Mouse (Mus musculus): Measurements from ENCODE around the gene Laptm4a. TPM values are rescaled to one million over a fixed set of nuclear protein-coding genes. Genes with fewer than 3 reads are reported as not detected.

Gene Laptm4a
- polyA plus RNA-seq, 1 experiment from 2014 or later: 197 TPM

DNA sequence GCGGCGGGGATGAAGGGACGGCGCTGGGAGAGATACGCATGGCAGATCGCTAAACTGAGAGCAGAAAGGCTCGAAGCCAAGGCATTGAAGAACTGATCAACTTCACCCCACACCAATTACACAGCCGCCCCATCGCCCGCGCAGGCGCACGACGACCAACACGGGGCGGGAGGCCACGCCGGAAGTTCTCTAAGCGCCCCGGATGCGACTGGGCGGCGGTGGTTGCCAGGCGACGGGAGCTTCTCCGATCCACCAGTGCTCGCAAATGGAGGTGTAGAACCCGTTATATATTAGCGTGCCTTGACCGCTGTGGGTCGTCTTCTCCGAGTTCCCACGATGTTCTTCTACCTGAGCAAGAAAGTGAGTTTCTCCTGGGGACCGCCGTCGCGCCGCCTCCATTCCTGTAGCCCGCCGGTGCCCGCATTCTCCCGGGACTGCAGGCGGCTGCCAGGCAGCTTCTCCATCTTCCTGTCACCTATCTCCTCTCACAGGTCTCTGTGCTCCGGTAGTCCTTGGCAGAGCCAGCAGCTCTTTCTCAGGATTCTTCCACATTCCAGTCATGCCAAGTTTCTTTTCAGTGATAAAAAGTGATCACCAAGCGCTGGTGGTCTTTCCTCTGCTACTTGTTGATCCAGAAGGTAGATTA lies 52.5 kb downstream of the Laptm4a start, which contains the start of gene Wdr35:
TSS of gene Wdr35 (plus strand) at position 73 of the 646 bp plus-strand sequence.
- Histone ChIP-seq H3K4me3 (replicated peaks) (peak within 1 kb of the TSS; percentile 71), H3K4me2 (peak within 1 kb of the TSS; percentile 80), H3K27ac (replicated peaks) (peak within 1 kb of the TSS; percentile 86), H3K27me3 (replicated peaks) (no peaks in the 10 kb centered on the region), H3K9me3 (replicated peaks) (no peaks in the 10 kb centered on the region), H3K36me3 (peaks cover 5% of the 10 kb centered on the region; the same call in 1 of the 2 replicates), H3K9ac (replicated peaks) (peak within 1 kb of the TSS; percentile 58), H3K4me1 (peaks cover 25% of the 10 kb centered on the region)
- WGBS: under 1% methylated on average over 45 of the region's 45 CpGs
- peak; percentile 98 for ATAC-seq (ENCODE audit: low FRiP score)

GRCm38 (mm10) chr12:8975076-8975475 lies 53.6 kb downstream of the Laptm4a start:
- no peak for ATAC-seq (ENCODE audit: low FRiP score)
- no peaks in the 10 kb centered on the region for H3K27me3 ChIP-seq (replicated peaks)

More at GRCm38 (mm10) chr12:8975076-8975475, 53.6 kb downstream of the Laptm4a start:
- Histone ChIP-seq H3K36me3 (peaks cover 11% of the 10 kb centered on the region), H3K4me1 (peaks cover 25% of the 10 kb centered on the region), H3K9ac (replicated peaks) (no peak overlapping the region), H3K4me3 (replicated peaks) (no peak overlapping the region), H3K9me3 (replicated peaks) (no peaks in the 10 kb centered on the region), H3K27ac (replicated peaks) (no peak overlapping the region), H3K4me2 (peak overlapping the region; percentile 80)
- 89% methylated on average over 3 of the region's 3 CpGs for WGBS

Other genes starting within 250 kb of the Laptm4a start
- 40.4 and 43.8 TPM in 2 replicates for gene Pum2, start 247.5 kb upstream of the Laptm4a start, polyA plus RNA-seq (2015; fragmentation: Nextera tagmentation; extraction: Ambion mirVana)
- gene Sdc1, start 150.3 kb upstream of the Laptm4a start, polyA plus RNA-seq (2015; fragmentation: Nextera tagmentation; extraction: Ambion mirVana): 15.0 and 26.1 TPM in 2 replicates
- gene Matn3, start 26.3 kb downstream of the Laptm4a start, polyA plus RNA-seq (2015; fragmentation: Nextera tagmentation; extraction: Ambion mirVana): 1.8 and 2.7 TPM in 2 replicates
- gene Wdr35, start 52.2 kb downstream of the Laptm4a start, polyA plus RNA-seq (2015; fragmentation: Nextera tagmentation; extraction: Ambion mirVana): 19.5 and 20.6 TPM in 2 replicates
- 8.9 and 13.0 TPM in 2 replicates for gene Ttc32, start 108.3 kb downstream of the Laptm4a start, polyA plus RNA-seq (2015; fragmentation: Nextera tagmentation; extraction: Ambion mirVana)

All from neural tube, embryonic 15.5 days (tissue).